Mouse (Mus musculus): ENCODE data around the gene Eml4. TPM values are rescaled to one million over a fixed set of nuclear protein-coding genes. Genes with fewer than 3 reads are reported as not detected.

Gene Eml4
- total RNA-seq, 1 experiment from 2014 or later: 28.0 TPM

- DNase-seq: no peak
Measured at GRCm38 (mm10) chr17:83344226-83344625, 6.5 kb upstream of the Eml4 start.

- peak; percentile 37 for DNase-seq
Measured at GRCm38 (mm10) chr17:83348056-83348822, 2.5 kb upstream of the Eml4 start.

- DNase-seq: peak; percentile 48
Measured at GRCm38 (mm10) chr17:83351119-83351531, 394 bp downstream of the Eml4 start.

- DNase-seq: no peak
Measured at GRCm38 (mm10) chr17:83351601-83352413, 1.1 kb downstream of the Eml4 start.

GRCm38 (mm10) chr17:83352456-83352855 is 1.7 kb downstream of the Eml4 start:
- no peak for DNase-seq

- no peak for DNase-seq
Measured at GRCm38 (mm10) chr17:83353011-83353410, 2.3 kb downstream of the Eml4 start.

- no peak for DNase-seq
Measured at GRCm38 (mm10) chr17:83353460-83353859, 2.7 kb downstream of the Eml4 start.

GRCm38 (mm10) chr17:83355481-83355880 is 4.8 kb downstream of the Eml4 start:
- no peak for DNase-seq

GRCm38 (mm10) chr17:83359934-83360333 is 9.2 kb downstream of the Eml4 start:
- no peak for DNase-seq

GRCm38 (mm10) chr17:83360796-83361566 is 10.2 kb downstream of the Eml4 start:
- no peak for DNase-seq

GRCm38 (mm10) chr17:83363081-83363480 is 12.3 kb downstream of the Eml4 start:
- DNase-seq: no peak

- DNase-seq: no peak
Measured at GRCm38 (mm10) chr17:83364296-83364695, 13.6 kb downstream of the Eml4 start.

- no peak for DNase-seq
Measured at GRCm38 (mm10) chr17:83365130-83365529, 14.4 kb downstream of the Eml4 start.

GRCm38 (mm10) chr17:83365614-83366355 is 15.1 kb downstream of the Eml4 start:
- DNase-seq: no peak

- no peak for DNase-seq
Measured at GRCm38 (mm10) chr17:83367387-83367786, 16.7 kb downstream of the Eml4 start.

GRCm38 (mm10) chr17:83374123-83374522 is 23.4 kb downstream of the Eml4 start:
- DNase-seq: no peak

GRCm38 (mm10) chr17:83375848-83376247 is 25.1 kb downstream of the Eml4 start:
- DNase-seq: no peak

- DNase-seq: no peak
Measured at GRCm38 (mm10) chr17:83376801-83377200, 26.1 kb downstream of the Eml4 start.

GRCm38 (mm10) chr17:83377755-83378443 is 27.2 kb downstream of the Eml4 start:
- no peak for DNase-seq

GRCm38 (mm10) chr17:83378444-83378762 is 27.7 kb downstream of the Eml4 start:
- DNase-seq: no peak

- DNase-seq: no peak
Measured at GRCm38 (mm10) chr17:83379366-83379765, 28.6 kb downstream of the Eml4 start.
